Mouse (Mus musculus): ENCODE measurements at regions not wholly inside any gene's neighbourhood (a gene's known extent, or its start where the extent isn't known, plus 50 kb on each side); places are given as distances from the start of the nearest gene placed in this dataset.
A peak's percentile ranks its signal among the peaks of the same experiment; 100 is the strongest.

DNA sequence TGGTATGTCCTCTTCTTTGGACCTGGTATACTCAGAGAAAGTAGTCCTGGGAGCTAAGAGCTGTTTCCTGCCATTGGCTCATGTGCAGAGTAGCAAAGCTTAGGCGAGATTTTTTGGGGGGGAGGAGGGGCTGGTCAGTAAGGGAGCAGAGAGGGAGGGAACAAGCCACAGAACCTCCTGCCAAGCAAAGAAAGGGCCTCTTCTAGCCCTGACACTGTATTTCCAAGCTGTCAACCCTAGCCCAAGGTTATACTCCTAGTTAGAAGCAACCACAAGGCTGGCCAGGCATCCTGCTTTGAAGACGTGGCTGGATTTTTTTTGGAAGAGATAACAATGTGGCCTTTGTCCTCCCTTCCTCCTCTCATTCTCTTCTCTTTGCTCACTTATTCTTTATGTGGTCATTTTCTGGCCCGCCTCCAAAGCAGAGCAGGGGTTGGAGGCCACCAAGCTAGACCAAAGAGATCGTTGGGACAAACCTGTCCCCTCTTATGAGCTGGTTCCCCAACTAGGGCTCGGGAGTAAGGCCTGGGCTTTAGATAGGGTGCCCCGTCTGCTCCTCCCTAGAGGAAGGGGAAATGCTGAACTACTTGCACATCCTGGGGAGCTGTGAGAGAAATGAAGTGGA is 146.4 kb downstream of the Pja1 start:
- no peak overlapping the region for H3K4me3 ChIP-seq
- H3K9ac ChIP-seq: no peak overlapping the region
- peaks cover 36% of the 10 kb centered on the region for H3K4me1 ChIP-seq (replicated peaks)
- WGBS: 47% methylated on average over 6 of the region's 6 CpGs
- H3K4me2 ChIP-seq: no peak overlapping the region
- no peaks in the 10 kb centered on the region for H3K9me3 ChIP-seq (replicated peaks)
- no peaks in the 10 kb centered on the region for H3K36me3 ChIP-seq
- peak overlapping the region; percentile 87 for H3K27ac ChIP-seq
- no peak for ATAC-seq (replicated peaks; ENCODE audit: insufficient number of reproducible peaks, insufficient read depth, low FRiP score, low read depth)
- peaks cover 6% of the 10 kb centered on the region; the same call in 1 of the 2 replicates for H3K27me3 ChIP-seq

GRCm38 (mm10) chrX:99319791-99320190 is 151.3 kb downstream of the Pja1 start:
- Histone ChIP-seq H3K9ac (no peak overlapping the region), H3K4me2 (no peak overlapping the region), H3K27ac (no peak overlapping the region), H3K4me1 (replicated peaks) (peaks cover 26% of the 10 kb centered on the region), H3K36me3 (no peaks in the 10 kb centered on the region), H3K4me3 (no peak overlapping the region), H3K9me3 (replicated peaks) (no peaks in the 10 kb centered on the region), H3K27me3 (no peaks in the 10 kb centered on the region; the same call in 1 of the 2 replicates)
- WGBS: 71% methylated on average over 7 of the region's 7 CpGs
- ATAC-seq (replicated peaks; ENCODE audit: insufficient number of reproducible peaks, insufficient read depth, low FRiP score, low read depth): no peak

GRCm38 (mm10) chrX:99319163-99319562 is 151.9 kb downstream of the Pja1 start:
- Histone ChIP-seq H3K36me3 (no peaks in the 10 kb centered on the region), H3K27ac (no peak overlapping the region), H3K9me3 (replicated peaks) (no peaks in the 10 kb centered on the region), H3K4me2 (no peak overlapping the region), H3K27me3 (no peaks in the 10 kb centered on the region; the same call in 1 of the 2 replicates), H3K4me1 (replicated peaks) (peaks cover 20% of the 10 kb centered on the region), H3K9ac (no peak overlapping the region), H3K4me3 (no peak overlapping the region)
- no peak for ATAC-seq (replicated peaks; ENCODE audit: insufficient number of reproducible peaks, insufficient read depth, low FRiP score, low read depth)
- 57% methylated on average over 6 of the region's 6 CpGs for WGBS

DNA sequence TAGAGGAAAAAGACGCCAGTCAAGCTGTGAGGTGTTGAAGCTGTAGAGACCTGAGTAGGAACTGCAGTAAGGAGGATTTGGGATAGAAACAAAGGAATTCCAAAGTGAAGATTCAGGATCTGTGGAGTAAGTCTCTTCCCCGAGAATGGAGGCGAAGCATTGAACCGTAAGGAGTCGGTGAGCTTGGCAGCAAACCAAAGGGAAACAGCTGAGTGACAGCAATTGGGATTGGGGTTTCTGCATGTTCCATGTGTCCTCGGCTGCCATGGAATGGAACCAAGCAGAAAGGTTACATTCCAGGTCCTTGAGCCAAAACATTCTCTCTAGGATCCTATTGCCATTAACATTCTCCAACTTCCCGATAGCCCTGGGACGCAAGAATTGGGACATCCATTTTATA is 152.9 kb downstream of the Pja1 start:
- H3K27ac ChIP-seq: no peak overlapping the region
- ATAC-seq (replicated peaks; ENCODE audit: insufficient number of reproducible peaks, insufficient read depth, low FRiP score, low read depth): no peak

DNA sequence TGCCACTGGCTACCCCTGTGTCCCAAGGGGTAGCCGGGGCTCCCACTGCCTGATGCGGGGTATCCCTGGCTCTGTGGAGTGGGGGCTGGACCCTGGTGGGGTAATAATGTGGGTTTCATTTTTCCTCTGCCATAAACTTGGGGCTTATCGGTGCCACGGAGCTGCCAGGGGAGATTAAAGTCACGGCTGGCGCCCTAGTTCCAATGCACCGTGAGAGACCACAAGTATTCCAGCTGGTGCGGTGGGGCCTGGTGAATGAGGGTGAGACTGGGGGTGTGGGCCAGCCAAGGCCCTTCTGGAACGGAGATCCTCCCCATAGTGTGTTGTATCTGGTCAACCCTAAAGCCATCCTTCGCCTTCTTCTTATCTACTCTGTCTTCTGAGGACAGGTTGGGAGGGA is 153.3 kb downstream of the Pja1 start:
- Histone ChIP-seq H3K9me3 (replicated peaks) (no peaks in the 10 kb centered on the region), H3K9ac (no peak overlapping the region), H3K36me3 (no peaks in the 10 kb centered on the region), H3K27me3 (no peaks in the 10 kb centered on the region; the same call in 1 of the 2 replicates), H3K4me3 (no peak overlapping the region), H3K4me1 (replicated peaks) (peaks cover 14% of the 10 kb centered on the region), H3K4me2 (no peak overlapping the region), H3K27ac (no peak overlapping the region)
- no peak for ATAC-seq (replicated peaks; ENCODE audit: insufficient number of reproducible peaks, insufficient read depth, low FRiP score, low read depth)
- 66% methylated on average over 10 of the region's 10 CpGs for WGBS

More for the DNA sequence above, 152.9 kb downstream of the Pja1 start:
- WGBS: 71% methylated on average over 8 of the region's 8 CpGs
- Histone ChIP-seq H3K4me1 (replicated peaks) (peaks cover 14% of the 10 kb centered on the region), H3K4me2 (no peak overlapping the region), H3K36me3 (no peaks in the 10 kb centered on the region), H3K9ac (no peak overlapping the region), H3K9me3 (replicated peaks) (no peaks in the 10 kb centered on the region), H3K4me3 (no peak overlapping the region), H3K27me3 (no peaks in the 10 kb centered on the region; the same call in 1 of the 2 replicates)

GRCm38 (mm10) chrX:99316410-99317056 is 154.5 kb downstream of the Pja1 start:
- Histone ChIP-seq H3K9me3 (replicated peaks) (no peaks in the 10 kb centered on the region), H3K4me3 (no peak overlapping the region), H3K4me1 (replicated peaks) (peaks cover 14% of the 10 kb centered on the region), H3K9ac (no peak overlapping the region), H3K27me3 (no peaks in the 10 kb centered on the region; the same call in 1 of the 2 replicates), H3K36me3 (no peaks in the 10 kb centered on the region), H3K27ac (no peak overlapping the region; the same call in 1 of the 2 replicates), H3K4me2 (no peak overlapping the region)
- 59% methylated on average over 4 of the region's 4 CpGs for WGBS
- no peak for ATAC-seq (replicated peaks; ENCODE audit: insufficient number of reproducible peaks, insufficient read depth, low FRiP score, low read depth)

DNA sequence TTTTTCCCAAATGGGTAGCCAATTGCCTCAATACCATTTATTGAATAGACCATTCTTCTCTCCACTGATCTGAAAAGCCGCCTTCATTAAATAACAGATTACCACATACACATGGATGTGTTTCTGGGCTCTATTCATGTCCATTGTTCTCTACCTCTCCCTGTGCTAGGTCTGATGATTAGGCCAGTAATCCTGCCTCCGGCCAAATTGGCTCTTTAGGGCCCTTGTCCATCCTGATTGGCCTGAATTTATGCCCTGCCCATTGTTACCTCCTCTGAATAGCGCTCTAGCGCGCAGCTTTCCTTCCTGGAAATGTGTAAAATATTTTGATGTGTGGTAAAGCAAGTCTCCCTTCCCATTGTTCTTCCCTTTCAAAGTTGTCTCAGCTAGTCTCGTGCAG is 163.2 kb downstream of the Efnb1 start:
- H3K9me3 ChIP-seq (replicated peaks): no peaks in the 10 kb centered on the region
- H3K4me1 ChIP-seq (replicated peaks): peaks cover 7% of the 10 kb centered on the region
- no peak for ATAC-seq (replicated peaks; ENCODE audit: insufficient number of reproducible peaks, insufficient read depth, low FRiP score, low read depth)
- H3K27ac ChIP-seq: no peak overlapping the region
- H3K4me2 ChIP-seq: no peak overlapping the region
- peaks cover 12% of the 10 kb centered on the region; the same call in 1 of the 2 replicates for H3K27me3 ChIP-seq
- H3K9ac ChIP-seq: no peak overlapping the region
- WGBS: 59% methylated on average over 6 of the region's 6 CpGs
- H3K4me3 ChIP-seq: no peak overlapping the region
- H3K36me3 ChIP-seq: no peaks in the 10 kb centered on the region

DNA sequence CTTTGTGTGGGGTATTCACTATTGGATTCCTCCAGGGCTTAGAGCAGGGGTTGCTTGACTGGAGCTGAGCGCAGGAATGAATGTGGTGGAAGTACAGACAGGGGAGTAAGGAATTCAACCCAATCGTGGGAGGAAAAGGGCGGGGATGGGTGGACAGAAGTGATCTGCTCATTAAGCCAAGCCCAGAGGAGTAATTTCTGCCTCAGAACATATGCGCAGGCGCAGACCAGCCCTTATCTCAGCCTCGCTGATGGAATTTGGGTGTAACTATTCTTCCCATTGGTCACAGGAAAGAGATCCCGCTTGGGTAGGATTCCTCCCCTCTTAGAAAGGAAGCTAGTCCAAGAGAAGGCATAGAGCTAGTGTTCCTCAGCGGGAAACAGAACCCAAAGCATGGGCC is 158.8 kb downstream of the Efnb1 start:
- Histone ChIP-seq H3K36me3 (no peaks in the 10 kb centered on the region), H3K9me3 (replicated peaks) (no peaks in the 10 kb centered on the region), H3K4me2 (no peak overlapping the region), H3K4me1 (replicated peaks) (peaks cover 35% of the 10 kb centered on the region), H3K27ac (no peak overlapping the region), H3K27me3 (peaks cover 15% of the 10 kb centered on the region; the same call in 1 of the 2 replicates), H3K4me3 (no peak overlapping the region), H3K9ac (no peak overlapping the region)
- ATAC-seq (replicated peaks; ENCODE audit: insufficient number of reproducible peaks, insufficient read depth, low FRiP score, low read depth): no peak
- WGBS: 52% methylated on average over 8 of the region's 8 CpGs

GRCm38 (mm10) chrX:99293967-99294366 is 158.0 kb downstream of the Efnb1 start:
- Histone ChIP-seq H3K9ac (no peak overlapping the region), H3K4me2 (no peak overlapping the region), H3K27me3 (peaks cover 15% of the 10 kb centered on the region; the same call in 1 of the 2 replicates), H3K4me3 (no peak overlapping the region), H3K9me3 (replicated peaks) (no peaks in the 10 kb centered on the region), H3K4me1 (replicated peaks) (peaks cover 35% of the 10 kb centered on the region), H3K36me3 (no peaks in the 10 kb centered on the region), H3K27ac (no peak overlapping the region)
- WGBS: 67% methylated on average over 6 of the region's 6 CpGs
- ATAC-seq (replicated peaks; ENCODE audit: insufficient number of reproducible peaks, insufficient read depth, low FRiP score, low read depth): no peak

DNA sequence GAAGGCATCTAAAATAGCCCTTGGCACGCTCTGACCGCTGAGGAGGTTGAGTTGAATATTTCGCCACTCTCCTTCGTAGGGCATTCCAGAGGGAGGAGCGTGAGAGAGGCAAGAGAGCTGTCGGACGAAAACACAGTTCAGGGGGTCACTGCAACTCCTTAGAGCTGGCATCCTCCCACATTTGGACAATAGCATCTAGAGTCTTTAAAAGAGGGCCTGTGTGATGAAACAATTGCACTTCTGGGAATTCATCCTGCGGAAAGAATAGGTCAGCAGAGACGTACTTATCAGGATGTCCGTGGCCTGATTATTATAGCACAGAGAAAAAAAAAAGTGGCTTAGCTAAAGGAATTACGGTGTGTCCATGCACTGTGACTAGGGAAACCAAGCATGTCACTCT is 156.8 kb downstream of the Efnb1 start:
- H3K4me3 ChIP-seq: no peak overlapping the region
- 36% methylated on average over 11 of the region's 11 CpGs for WGBS
- H3K27ac ChIP-seq: peak overlapping the region; percentile 90
- H3K36me3 ChIP-seq: no peaks in the 10 kb centered on the region
- no peak overlapping the region for H3K9ac ChIP-seq
- peaks cover 35% of the 10 kb centered on the region for H3K4me1 ChIP-seq (replicated peaks)
- no peaks in the 10 kb centered on the region for H3K9me3 ChIP-seq (replicated peaks)
- H3K4me2 ChIP-seq: no peak overlapping the region
- ATAC-seq (replicated peaks; ENCODE audit: insufficient number of reproducible peaks, insufficient read depth, low FRiP score, low read depth): no peak
- H3K27me3 ChIP-seq: peaks cover 15% of the 10 kb centered on the region; the same call in 1 of the 2 replicates

GRCm38 (mm10) chrX:99291965-99292364 is 156.0 kb downstream of the Efnb1 start:
- Histone ChIP-seq H3K4me1 (replicated peaks) (peaks cover 42% of the 10 kb centered on the region), H3K9ac (no peak overlapping the region), H3K27ac (peak overlapping the region; percentile 90), H3K27me3 (peaks cover 15% of the 10 kb centered on the region; the same call in 1 of the 2 replicates), H3K4me3 (no peak overlapping the region), H3K9me3 (replicated peaks) (no peaks in the 10 kb centered on the region), H3K36me3 (no peaks in the 10 kb centered on the region), H3K4me2 (peak overlapping the region; percentile 10; the same call in 1 of the 2 replicates)
- ATAC-seq (replicated peaks; ENCODE audit: insufficient number of reproducible peaks, insufficient read depth, low FRiP score, low read depth): no peak
- WGBS: 46% methylated on average over 5 of the region's 5 CpGs

Data from heart, embryonic 15.5 days (tissue).